Mouse (Mus musculus) central nervous system, embryonic 14 days (tissue): ENCODE measurements around the gene Clk2. TPM values are rescaled to one million over a fixed set of nuclear protein-coding genes. Genes with fewer than 3 reads are reported as not detected.

Experiments used
- polyA plus RNA-seq: library from polyadenylated mRNA; depleted of rRNA; stranded (reverse); fragments of >200 nt; gene quantifications from 2 replicates; pipeline ENCODE4 v1.2.3, GENCODE M21; 2012; rRNA removed

The Clk2 gene
- polyA plus RNA-seq: 134 and 139 TPM in 2 replicates

GRCm38 (mm10) chr3:89164506-89165267, at the start of gene Clk2:
TSS of gene Clk2 (plus strand) at chr3:89164795.

GRCm38 (mm10) chr3:89135958-89136357, 28.6 kb upstream of the Clk2 start, which contains the start of gene Pklr:
TSS of gene Pklr (plus strand) at chr3:89136142.

GRCm38 (mm10) chr3:89159616-89160344, 4.8 kb upstream of the Clk2 start, which contains the start of gene Hcn3:
TSS of gene Hcn3 (minus strand) at chr3:89160196.

GRCm38 (mm10) chr3:89177242-89178106, 12.9 kb downstream of the Clk2 start, which contains the start of gene Scamp3:
TSS of gene Scamp3 (plus strand) at chr3:89177473.

GRCm38 (mm10) chr3:89183058-89183958, 18.7 kb downstream of the Clk2 start, which contains the start of gene Fam189b:
TSS of gene Fam189b (plus strand) at chr3:89183143.

GRCm38 (mm10) chr3:89202253-89203141, 37.9 kb downstream of the Clk2 start, which contains the start of gene Gba:
TSS of gene Gba (plus strand) at chr3:89202928.

GRCm38 (mm10) chr3:89214681-89215411, 50.3 kb downstream of the Clk2 start, which contains the start of gene Thbs3:
TSS of gene Thbs3 (plus strand) at chr3:89215180.

Other genes with a start within 250 kb of the Clk2 start
- 21.4 and 21.5 TPM in 2 replicates for gene Ash1l, start 214.2 kb upstream of the Clk2 start, polyA plus RNA-seq
- 101 and 109 TPM in 2 replicates for gene Dap3, start 213.6 kb upstream of the Clk2 start, polyA plus RNA-seq
- gene Rusc1, start 71.5 kb upstream of the Clk2 start, polyA plus RNA-seq: 108 and 121 TPM in 2 replicates
- 0.04 TPM in 1 of 2 replicates, not detected in the other for gene Gm43738, start 63.7 kb upstream of the Clk2 start, polyA plus RNA-seq
- gene Fdps, start 62.8 kb upstream of the Clk2 start, polyA plus RNA-seq: 171 and 173 TPM in 2 replicates
- gene Pklr, start 28.7 kb upstream of the Clk2 start, polyA plus RNA-seq: 0.16 and 0.20 TPM in 2 replicates
- gene Hcn3, start 4.6 kb upstream of the Clk2 start, polyA plus RNA-seq: 39.0 and 45.4 TPM in 2 replicates
- 126 and 132 TPM in 2 replicates for gene Scamp3, start 12.7 kb downstream of the Clk2 start, polyA plus RNA-seq
- 73.1 and 87.3 TPM in 2 replicates for gene Fam189b, start 18.3 kb downstream of the Clk2 start, polyA plus RNA-seq
- gene Gba, start 38.1 kb downstream of the Clk2 start, polyA plus RNA-seq: 51.1 and 54.2 TPM in 2 replicates
- gene Thbs3, start 50.4 kb downstream of the Clk2 start, polyA plus RNA-seq: 175 and 182 TPM in 2 replicates
- gene Mtx1, start 62.3 kb downstream of the Clk2 start, polyA plus RNA-seq: 162 and 175 TPM in 2 replicates
- 9.0 and 10.7 TPM in 2 replicates for gene Muc1, start 64.3 kb downstream of the Clk2 start, polyA plus RNA-seq
- 101 and 102 TPM in 2 replicates for gene Krtcap2, start 81.2 kb downstream of the Clk2 start, polyA plus RNA-seq
- gene Trim46, start 81.5 kb downstream of the Clk2 start, polyA plus RNA-seq: 104 and 109 TPM in 2 replicates
- gene Dpm3, start 94.6 kb downstream of the Clk2 start, polyA plus RNA-seq: 175 and 201 TPM in 2 replicates
- 57.4 and 74.4 TPM in 2 replicates for gene Slc50a1, start 105.8 kb downstream of the Clk2 start, polyA plus RNA-seq
- gene Efna1, start 116.3 kb downstream of the Clk2 start, polyA plus RNA-seq: 12.7 and 19.2 TPM in 2 replicates
- gene Efna3, start 158.2 kb downstream of the Clk2 start, polyA plus RNA-seq: 50.5 and 63.6 TPM in 2 replicates
- 23.2 and 25.2 TPM in 2 replicates for gene Efna4, start 173.2 kb downstream of the Clk2 start, polyA plus RNA-seq
- 60.2 and 80.6 TPM in 2 replicates for gene Adam15, start 185.2 kb downstream of the Clk2 start, polyA plus RNA-seq
- 0.31 and 0.36 TPM in 2 replicates for gene Dcst2, start 197.2 kb downstream of the Clk2 start, polyA plus RNA-seq
- 0.05 and 0.10 TPM in 2 replicates for gene Dcst1, start 200.5 kb downstream of the Clk2 start, polyA plus RNA-seq
- gene Zbtb7b, start 230.0 kb downstream of the Clk2 start, polyA plus RNA-seq: 2.3 and 4.1 TPM in 2 replicates
- 4.3 and 5.9 TPM in 2 replicates for gene Lenep, start 238.0 kb downstream of the Clk2 start, polyA plus RNA-seq
- gene Flad1, start 247.1 kb downstream of the Clk2 start, polyA plus RNA-seq: 44.4 and 51.7 TPM in 2 replicates